Mouse (Mus musculus) right cerebral cortex, adult 18-20 months (tissue): ENCODE results near the gene Nlrp10.

ENCODE experiments used
- DNase-seq: peaks from one replicate; pipeline ENCODE4 v3.0.0; 2022; ENCODE audit warnings: mixed read lengths

The Nlrp10 gene

DNA sequence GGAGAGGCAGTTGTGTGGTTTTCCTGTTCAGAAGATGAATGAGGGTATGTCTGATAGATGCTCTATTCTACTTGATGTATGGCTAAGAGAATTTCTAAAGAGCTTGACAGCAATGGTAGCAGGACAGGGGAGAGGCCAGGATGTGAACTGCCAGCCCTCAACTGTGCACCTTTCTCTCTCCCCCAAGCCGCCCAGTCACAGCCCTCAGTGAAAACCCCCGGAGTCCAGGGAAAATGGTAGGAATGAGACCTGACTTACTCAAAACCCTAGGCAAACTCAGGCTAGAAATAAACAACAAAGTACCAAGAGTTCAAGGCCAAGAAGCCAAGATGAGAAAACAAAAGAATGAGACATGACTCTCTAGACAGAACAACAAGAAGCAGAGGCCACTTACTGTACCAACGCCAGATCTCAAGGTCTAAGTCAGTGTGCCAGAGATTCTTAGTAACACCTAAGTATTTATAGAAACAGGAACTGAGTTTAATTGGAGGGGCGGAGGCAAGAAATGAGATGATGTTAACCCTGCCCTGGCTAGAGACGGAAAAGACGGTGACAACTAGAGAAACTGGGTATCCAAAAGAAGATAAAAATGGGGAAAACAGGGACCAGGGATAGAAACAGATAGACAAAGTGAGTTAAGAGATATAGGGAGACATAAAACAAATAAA is at the start of gene Nlrp10:
Gene Nlrp10, minus strand, starts transcription at position 453 of the 668 bp plus-strand sequence.
- DNase-seq = no peak

DNA sequence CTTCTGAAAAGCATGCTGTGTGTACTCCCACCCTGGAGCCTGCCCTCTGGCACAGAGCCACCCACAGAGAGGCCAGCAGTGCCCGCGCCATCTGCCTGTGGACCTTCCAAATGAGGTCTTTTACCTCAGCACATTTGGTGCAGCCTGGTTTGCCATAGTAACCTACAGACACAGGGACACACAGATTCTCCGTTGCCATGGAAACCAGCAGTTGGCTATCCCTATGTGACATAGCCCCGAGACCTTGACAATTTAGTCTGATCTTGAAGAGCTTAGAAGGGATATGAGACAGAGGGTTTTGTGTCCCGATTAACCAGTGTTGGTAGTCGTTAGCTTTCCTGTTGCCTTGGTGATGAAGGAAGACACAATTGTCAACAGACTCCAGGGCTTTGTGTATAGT is 42.3 kb upstream of the Nlrp10 start:
- no peak for DNase-seq

DNA sequence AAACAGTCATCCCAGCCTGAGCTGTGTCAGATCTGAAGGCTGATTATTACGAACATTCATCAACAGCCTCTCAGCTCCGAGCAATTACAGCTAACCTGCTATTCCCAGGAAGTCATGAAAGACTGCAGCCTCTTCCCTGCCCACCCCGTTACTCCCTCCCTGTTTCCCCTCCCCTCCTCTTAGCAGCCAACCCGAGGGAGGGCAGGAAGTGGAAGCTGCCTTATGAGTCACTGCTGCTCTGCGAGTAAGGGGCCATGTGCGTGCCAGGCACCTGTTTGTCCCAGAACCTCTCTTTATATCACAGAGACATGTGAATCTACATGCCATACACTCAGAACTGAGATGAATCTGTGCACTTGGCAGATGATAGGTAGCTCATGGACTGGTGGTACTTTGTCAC is 38.2 kb upstream of the Nlrp10 start:
- DNase-seq = peak; percentile 41

DNA sequence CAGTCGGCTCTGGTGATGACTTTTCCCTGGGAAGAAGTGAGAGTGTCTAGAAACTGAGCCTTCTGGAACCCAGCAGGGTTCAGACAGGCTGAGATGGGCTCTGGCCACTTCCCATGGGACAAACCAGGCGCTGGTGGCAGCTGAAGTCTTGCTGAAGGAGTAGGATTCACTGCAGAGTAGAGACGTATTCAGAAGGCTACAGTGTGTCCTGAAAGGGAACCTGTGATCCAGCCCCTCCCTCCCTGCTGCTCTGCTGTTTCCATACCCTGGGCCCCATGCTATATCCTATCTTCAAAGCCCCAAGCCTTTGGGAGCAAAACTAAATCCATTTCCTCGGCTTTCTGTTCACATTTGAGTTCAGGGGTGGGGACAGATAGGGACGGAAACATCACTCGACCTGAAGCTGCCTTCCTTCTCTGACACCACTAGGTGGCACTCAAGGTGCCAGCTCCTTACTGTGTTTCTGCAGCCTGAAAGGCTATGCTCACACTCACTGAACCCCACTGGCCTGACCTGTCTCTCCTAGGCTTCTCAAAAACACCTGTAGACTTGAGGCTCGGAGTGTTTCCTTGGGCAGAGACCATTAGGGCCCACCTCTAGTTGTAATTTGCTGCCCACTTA is 36.9 kb upstream of the Nlrp10 start:
- DNase-seq = peak; percentile 76

DNA sequence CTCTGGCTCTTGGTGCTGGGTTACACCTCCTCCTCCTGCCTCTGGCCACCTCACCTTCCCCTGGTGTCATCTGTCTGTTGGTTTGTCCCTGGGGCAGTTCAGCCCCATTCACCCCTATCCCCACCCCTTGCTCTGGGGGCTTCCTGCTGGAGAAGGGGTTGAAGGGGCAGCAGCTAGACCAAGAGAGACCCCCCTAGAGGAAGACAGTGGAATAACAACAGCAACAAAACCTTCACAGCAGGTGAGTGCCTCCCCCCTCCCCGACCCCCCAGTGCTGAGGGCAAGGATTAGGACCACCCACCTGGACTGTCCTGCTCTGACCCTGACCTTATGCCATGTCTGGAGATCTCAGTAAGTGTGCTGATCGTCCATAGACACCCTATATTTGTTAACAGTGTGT is 36.0 kb upstream of the Nlrp10 start:
- DNase-seq = no peak

- no peak for DNase-seq
Measured at GRCm38 (mm10) chr7:108957734-108958133, 27.8 kb upstream of the Nlrp10 start.

GRCm38 (mm10) chr7:108954185-108954584 is 24.2 kb upstream of the Nlrp10 start:
- no peak for DNase-seq

DNA sequence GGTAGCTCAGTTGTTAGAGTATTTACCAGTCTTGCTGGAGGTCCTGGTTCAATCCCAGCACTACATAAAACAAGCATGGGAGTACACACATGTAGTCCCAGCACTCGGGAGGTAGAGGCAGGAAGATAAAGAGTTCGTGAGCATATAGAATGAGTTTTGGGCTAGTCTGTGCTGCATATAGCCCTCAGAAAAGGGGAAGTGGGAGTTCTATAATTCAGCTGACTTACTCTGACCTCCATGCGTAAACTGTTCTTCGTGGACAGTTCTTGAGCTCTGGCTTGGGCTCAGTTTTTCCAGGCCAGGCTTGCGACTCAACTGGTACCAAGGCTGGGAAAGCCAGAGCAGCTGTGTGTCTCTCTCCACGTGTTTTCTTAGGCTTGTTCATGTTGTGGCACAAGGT is 22.8 kb upstream of the Nlrp10 start:
- no peak for DNase-seq

DNA sequence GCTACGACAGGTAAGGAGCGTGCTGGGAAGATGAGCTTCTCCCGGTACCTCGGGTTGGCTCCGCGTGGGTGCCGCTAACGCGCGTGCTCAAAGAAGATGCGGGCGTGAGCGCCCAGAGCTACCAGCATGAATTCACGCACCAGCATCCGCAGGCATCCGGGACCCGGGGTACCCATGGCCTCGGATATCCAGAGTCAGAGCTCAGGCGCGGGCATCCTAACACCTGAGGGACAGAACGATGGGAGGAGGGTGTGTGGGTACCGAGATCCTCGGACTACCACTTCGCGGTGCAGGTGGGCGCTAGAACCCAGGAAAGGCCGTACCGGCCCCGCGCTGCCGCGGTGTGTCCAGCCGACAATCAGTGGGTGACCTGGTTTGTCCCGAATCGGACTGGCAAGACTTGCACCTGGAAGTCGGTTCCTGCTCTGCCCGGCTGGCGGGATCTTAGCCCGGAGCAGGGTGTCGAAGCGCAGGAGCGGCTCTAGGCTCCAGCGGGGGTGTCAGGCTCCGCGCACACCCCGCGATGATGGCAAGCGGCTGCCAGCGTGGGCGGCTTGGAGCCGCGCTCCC is 20.9 kb upstream of the Nlrp10 start:
- peak; percentile 81 for DNase-seq

GRCm38 (mm10) chr7:108950312-108950761 is 20.4 kb upstream of the Nlrp10 start, which contains the start of gene Tub:
Gene Tub, plus strand, starts transcription at chr7:108950338.
- DNase-seq = peak; percentile 87

DNA sequence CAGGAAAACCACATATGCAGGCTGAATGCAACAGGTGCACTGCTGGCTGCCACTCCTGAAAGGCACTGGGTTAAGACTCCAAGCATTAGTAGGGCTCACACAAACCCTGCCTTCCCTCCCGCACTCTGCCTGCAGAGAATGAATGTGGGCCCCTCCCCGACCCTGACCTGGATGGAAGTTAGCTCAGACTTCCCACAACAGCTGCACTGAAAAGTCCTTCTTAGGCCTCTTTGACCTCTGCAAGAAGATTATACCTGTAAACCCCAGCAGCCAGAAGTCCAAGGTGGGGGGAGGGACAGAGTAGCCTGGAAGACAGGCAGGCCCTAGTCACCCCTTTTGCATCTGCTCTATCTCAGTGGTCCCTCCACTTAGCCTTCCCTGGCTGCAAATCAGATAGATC is 19.3 kb upstream of the Nlrp10 start:
- no peak for DNase-seq

DNA sequence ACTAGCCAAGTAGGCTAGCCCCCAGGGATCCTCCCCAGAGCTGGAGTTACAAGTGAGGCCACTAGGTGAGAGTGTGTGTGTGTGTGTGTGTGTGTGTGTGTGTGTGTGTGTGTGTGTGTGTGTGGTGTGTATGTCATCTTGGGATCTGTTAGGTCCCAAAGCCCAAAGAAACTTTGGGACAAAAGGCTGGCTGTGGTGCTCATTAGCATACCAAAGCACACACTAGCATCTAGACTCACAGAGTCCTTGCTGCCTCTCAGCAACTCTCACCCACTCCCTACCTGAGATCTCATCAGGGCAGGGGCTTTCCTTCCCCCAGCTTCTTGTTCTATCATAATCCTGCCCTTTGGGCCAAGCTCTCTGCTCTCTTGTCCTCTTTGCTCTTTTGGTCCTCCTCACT is 18.6 kb upstream of the Nlrp10 start:
- no peak for DNase-seq

GRCm38 (mm10) chr7:108944002-108944401 is 14.0 kb upstream of the Nlrp10 start:
- DNase-seq = peak; percentile 57

- peak; percentile 38 for DNase-seq
Measured at GRCm38 (mm10) chr7:108941466-108941865, 11.5 kb upstream of the Nlrp10 start.

DNA sequence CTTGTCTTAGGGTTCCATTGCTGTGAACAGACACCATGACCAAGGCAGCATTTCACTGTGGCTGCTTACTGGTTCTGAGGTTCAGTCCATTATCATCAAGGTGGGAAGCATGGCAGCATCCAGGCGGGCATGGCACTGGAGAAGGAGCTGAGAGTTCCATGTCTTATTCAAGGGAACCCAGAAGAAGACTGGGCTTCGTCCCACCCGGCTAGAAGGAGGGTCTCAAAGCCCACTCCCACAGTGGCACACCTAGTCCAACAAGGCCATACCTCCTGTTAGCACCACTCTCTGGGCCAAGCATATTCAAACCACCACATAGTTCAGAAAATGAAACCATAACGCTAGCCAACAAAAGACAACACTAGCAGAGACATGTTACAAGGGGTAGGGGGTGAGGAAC is 6.6 kb upstream of the Nlrp10 start:
- no peak for DNase-seq

DNA sequence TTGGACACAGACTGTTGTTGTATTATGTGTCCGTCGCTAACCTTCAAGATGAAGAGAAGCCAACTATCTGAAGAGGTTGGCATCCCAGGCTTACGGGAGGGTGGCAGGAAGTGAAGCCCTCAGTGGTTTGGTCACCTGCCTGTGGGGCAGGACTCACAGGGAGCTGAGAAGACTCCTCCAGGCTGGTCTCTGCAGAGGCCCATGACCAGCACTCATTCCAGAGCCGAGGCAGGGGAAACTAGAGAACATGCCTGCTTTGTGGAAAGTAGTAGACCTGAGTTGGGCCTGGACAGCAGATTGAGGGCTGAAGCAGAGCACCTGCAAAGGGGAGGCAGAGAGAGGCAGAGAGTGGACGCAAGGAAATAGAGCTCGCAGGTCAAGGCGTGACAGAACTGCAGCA is 5.4 kb upstream of the Nlrp10 start:
- no peak for DNase-seq

DNA sequence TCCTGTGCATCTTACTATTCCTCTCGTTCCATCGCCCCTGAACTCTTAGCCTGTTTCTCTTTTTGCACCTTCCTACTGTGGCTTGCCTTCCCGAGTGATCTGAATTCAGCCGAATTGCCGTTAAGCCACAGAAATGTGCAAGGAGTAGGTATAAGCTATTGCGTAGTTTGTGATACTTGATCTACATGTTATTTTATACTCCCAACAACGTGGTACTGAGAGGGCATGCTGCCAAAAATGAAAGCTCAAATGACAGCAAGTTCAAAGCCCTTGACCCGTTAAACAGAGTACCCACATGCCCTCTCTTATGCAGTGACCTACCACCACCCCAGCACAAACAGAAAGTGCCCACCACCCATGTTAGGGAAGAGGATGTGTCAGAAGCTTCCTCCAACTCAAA is 4.9 kb upstream of the Nlrp10 start:
- no peak for DNase-seq

DNA sequence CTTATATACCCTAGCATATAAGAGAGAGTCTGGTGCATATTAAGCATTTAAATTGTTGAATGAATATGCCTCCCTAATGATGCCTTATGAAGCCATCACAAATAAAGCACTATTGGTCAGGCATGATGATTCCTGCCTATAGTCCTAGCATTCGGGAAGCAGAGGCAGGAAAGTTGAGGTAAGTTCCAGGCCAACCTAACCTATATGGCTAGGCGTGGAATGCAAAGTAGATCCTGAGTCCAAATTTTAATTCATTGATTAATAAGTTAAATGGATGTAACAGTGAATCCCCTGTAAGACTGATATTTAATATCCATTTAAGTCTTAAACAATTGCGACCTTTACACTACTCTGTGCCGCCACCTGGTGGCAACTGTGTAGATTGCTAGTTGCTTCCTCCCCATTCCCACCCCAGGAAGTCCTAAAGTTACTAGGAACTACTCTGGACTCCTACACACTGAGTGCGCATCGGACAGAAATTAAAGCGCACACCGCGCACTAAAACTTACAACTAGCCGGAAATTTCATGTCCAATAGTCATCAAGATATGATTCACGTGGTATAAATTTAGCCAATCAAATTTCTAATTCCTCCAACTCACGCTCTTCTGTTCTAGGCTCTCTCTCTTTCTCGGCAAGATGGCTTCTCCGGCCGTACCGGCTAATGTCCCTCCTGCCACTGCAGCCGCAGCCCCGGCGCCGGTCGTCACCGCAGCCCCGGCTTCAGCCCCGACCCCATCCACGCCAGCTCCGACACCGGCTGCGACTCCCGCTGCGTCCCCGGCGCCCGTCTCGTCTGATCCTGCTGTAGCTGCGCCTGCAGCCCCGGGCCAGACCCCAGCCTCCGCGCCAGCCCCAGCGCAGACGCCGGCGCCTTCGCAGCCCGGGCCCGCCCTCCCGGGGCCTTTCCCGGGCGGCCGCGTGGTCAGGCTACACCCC is 4.1 kb upstream of the Nlrp10 start, which contains the start of gene Eif3f:
Gene Eif3f, plus strand, starts transcription at position 624 of the 938 bp plus-strand sequence.
- DNase-seq = peak; percentile 95

DNA sequence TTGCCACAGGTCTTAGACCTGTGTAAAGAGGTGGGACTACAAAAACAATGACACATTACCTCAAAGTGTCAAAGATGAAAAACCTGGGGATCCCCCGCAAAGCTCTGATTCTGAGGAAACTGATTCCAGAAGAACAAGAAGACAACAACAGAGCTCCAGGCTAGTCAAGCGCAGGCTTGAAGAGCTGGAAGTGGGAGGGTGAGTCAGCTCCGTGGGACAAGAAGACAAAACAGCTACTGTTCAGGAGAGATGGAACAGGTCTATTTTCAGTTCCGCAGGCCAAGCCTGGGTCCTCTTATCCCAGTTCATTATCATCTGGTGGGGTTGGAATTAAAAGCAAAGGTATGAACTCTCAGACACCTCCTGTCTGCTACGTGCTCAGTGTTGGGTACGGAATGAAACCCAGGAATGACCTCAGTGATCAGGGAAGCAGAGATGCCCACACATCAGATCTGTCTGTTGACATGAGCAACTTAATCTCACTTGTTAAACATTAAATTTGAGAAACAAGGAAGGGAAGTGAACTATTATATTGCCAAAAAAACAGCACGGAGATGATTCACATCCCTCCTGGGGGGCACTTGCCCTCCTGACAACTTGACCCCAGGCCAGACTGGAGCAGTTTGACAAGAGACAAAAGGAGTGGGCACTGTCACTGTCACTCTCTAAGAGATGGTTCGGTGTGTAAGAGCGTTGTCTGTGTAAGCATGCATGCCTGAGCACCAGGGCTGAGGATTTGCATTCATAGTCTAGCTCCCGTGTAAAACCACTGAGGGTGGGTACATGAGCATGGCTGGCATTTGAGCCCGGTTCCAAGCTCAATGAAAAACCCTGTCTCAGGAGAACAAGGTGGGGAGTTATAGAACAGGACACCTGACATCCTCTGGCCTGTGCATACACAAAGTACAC is 1.4 kb downstream of the Nlrp10 start:
- DNase-seq = peak; percentile 64

DNA sequence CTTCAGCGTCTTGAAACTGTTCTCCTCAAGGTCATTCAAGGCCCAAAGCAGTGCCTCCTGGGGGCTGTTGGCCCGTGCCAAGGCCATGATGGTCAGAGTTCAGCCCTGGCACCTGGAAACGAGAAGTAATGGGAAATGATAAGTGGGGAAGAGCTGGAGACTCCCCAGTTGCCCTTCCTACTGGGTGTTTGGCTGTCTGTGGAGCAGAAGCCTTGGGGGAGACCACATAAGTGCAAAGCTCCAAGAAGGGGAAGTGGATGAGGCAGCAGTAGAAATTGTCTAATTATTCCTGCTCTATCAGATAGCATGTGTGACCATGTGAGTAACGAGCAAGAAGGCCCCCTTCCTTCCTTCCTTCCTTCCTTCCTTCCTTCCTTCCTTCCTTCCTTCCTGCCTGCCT is 2.9 kb downstream of the Nlrp10 start:
- no peak for DNase-seq

DNA sequence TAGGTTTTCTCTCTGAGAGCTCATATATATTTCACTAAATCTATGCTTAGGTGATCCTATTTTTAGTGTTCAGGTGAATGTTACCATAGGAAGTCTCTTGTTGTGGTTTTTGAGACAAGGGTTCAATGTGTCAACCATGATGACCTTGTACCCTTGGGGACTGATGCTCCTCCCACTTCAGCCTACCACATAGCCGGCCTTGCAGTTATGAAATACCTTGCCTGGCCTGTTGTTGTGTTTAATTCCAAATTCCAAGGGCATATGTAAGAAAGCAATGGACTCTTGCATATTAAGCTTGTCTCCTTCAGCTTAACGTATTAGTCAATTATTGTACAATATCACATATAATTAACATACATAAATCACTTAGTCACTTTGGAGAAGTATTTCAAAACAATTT is 26.0 kb downstream of the Nlrp10 start:
- DNase-seq = no peak

- DNase-seq = no peak
Measured at GRCm38 (mm10) chr7:108894320-108894719, 35.7 kb downstream of the Nlrp10 start, which contains the start of gene Olfr519. Gene Olfr519, minus strand, starts transcription at chr7:108894420.
